Mouse (Mus musculus): ENCODE results near the gene Elmo1. TPM values are rescaled to one million over a fixed set of nuclear protein-coding genes. Genes with fewer than 3 reads are reported as not detected.

Elmo1 gene
- polyA plus RNA-seq, 1 experiment from 2014 or later, result 21.4 TPM

DNA sequence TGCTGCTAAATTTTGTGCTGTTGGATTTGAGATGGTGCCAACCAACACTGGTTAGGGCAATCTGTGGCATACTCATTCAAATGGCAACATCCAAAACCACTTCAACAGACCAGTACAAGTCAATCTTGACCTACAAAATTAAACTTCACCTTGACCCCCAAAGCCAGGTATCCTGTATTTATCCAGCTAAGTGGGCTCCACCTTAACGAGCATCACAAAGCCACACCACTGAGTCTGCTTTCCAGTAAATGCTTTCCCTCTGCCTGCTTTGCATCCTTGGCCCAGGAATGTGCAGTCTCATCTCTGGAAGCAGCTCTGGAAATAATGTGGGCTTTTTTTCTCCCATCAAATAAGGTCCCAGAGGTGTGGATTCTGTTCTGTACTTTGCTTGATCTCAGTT, 349.1 kb downstream of the Elmo1 start:
- Histone ChIP-seq H3K36me3 (ENCODE audit: control insufficient read depth, insufficient read depth, low read length) (no peaks in the 10 kb centered on the region), H3K4me3 (ENCODE audit: low read depth, low read length) (no peak overlapping the region), H3K9ac (ENCODE audit: low read depth, low read length) (no peak overlapping the region), H3K27me3 (replicated peaks; ENCODE audit: control insufficient read depth, insufficient read depth, low read length) (no peaks in the 10 kb centered on the region), H3K4me2 (ENCODE audit: low read depth, low read length) (no peak overlapping the region), H3K9me3 (ENCODE audit: control insufficient read depth, low read length) (no peaks in the 10 kb centered on the region), H3K4me1 (ENCODE audit: control insufficient read depth, insufficient read depth, low read length) (no peaks in the 10 kb centered on the region), H3K27ac (replicated peaks; ENCODE audit: low read depth, low read length) (no peak overlapping the region)
- ATAC-seq (ENCODE audit: low read depth), result no peak
- 86% methylated on average over 1 of the region's 1 CpGs for WGBS
- DNase-seq (ENCODE audit: low spot score), result no peak

GRCm38 (mm10) chr13:20450831-20451353, 360.5 kb downstream of the Elmo1 start:
- no peaks in the 10 kb centered on the region for H3K36me3 ChIP-seq (ENCODE audit: control insufficient read depth, insufficient read depth, low read length)
- 83% methylated on average over 7 of the region's 7 CpGs for WGBS
- H3K4me3 ChIP-seq (ENCODE audit: low read depth, low read length), result no peak overlapping the region
- DNase-seq (ENCODE audit: low spot score) (no peak), ATAC-seq (ENCODE audit: low read depth) (no peak)
- no peaks in the 10 kb centered on the region for H3K9me3 ChIP-seq (ENCODE audit: control insufficient read depth, low read length)
- no peaks in the 10 kb centered on the region for H3K4me1 ChIP-seq (ENCODE audit: control insufficient read depth, insufficient read depth, low read length)
- H3K9ac ChIP-seq (ENCODE audit: low read depth, low read length), result no peak overlapping the region
- no peaks in the 10 kb centered on the region for H3K27me3 ChIP-seq (replicated peaks; ENCODE audit: control insufficient read depth, insufficient read depth, low read length)
- H3K4me2 ChIP-seq (ENCODE audit: low read depth, low read length), result no peak overlapping the region
- H3K27ac ChIP-seq (replicated peaks; ENCODE audit: low read depth, low read length), result no peak overlapping the region

DNA sequence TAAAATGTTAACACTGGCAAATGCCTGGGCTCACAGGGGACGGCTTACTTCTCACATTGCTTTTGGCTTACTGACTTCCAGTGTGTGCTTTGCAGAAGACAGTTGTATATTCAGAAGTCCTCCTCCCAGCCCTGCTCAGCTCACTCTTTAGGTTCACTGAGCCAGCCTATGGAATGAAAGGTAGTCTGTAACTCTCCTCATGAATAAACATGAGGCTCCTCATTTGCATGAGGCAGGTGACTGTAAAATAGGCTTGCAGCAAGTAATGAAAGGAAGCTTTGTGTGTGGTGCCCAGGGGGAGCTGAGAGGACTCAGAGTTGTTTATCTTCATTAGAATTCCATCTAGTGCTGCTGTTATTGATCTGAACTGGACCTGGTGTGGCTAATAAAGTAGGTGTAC, 364.0 kb downstream of the Elmo1 start:
- Histone ChIP-seq H3K4me3 (ENCODE audit: low read depth, low read length) (no peak overlapping the region), H3K9ac (ENCODE audit: low read depth, low read length) (no peak overlapping the region), H3K4me2 (ENCODE audit: low read depth, low read length) (no peak overlapping the region), H3K36me3 (ENCODE audit: control insufficient read depth, insufficient read depth, low read length) (no peaks in the 10 kb centered on the region), H3K4me1 (ENCODE audit: control insufficient read depth, insufficient read depth, low read length) (no peaks in the 10 kb centered on the region), H3K9me3 (ENCODE audit: control insufficient read depth, low read length) (no peaks in the 10 kb centered on the region), H3K27me3 (replicated peaks; ENCODE audit: control insufficient read depth, insufficient read depth, low read length) (no peaks in the 10 kb centered on the region), H3K27ac (replicated peaks; ENCODE audit: low read depth, low read length) (no peak overlapping the region)
- ATAC-seq (ENCODE audit: low read depth) (no peak), DNase-seq (ENCODE audit: low spot score) (no peak)
- WGBS, result 71% methylated on average over 1 of the region's 1 CpGs

DNA sequence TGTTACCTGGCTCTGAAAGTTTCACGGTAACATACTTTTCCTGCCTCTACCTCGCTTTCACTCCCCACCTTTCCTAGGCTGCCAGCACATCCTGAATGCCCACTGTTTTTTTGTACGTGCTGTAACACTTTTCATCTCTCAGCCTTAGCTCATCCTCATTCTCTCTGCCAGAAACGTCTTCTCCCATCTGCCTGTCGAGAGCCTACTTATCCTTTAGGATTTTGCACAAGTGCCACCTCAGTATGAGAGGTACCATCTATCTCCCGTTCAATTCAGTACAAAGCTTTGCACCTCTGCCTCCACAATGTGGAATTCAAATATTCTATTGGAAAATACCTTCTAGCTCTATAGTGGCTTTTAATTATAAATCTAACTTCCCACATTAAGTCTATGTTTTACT, 369.7 kb downstream of the Elmo1 start:
- Histone ChIP-seq H3K36me3 (ENCODE audit: control insufficient read depth, insufficient read depth, low read length) (no peaks in the 10 kb centered on the region), H3K27me3 (replicated peaks; ENCODE audit: control insufficient read depth, insufficient read depth, low read length) (no peaks in the 10 kb centered on the region), H3K9ac (ENCODE audit: low read depth, low read length) (no peak overlapping the region), H3K9me3 (ENCODE audit: control insufficient read depth, low read length) (no peaks in the 10 kb centered on the region), H3K4me3 (ENCODE audit: low read depth, low read length) (no peak overlapping the region), H3K4me1 (ENCODE audit: control insufficient read depth, insufficient read depth, low read length) (no peaks in the 10 kb centered on the region), H3K27ac (replicated peaks; ENCODE audit: low read depth, low read length) (no peak overlapping the region), H3K4me2 (ENCODE audit: low read depth, low read length) (no peak overlapping the region)
- DNase-seq (ENCODE audit: low spot score), result no peak
- ATAC-seq (ENCODE audit: low read depth), result no peak
- WGBS, result 86% methylated on average over 6 of the region's 6 CpGs

GRCm38 (mm10) chr13:20461616-20462015, 371.2 kb downstream of the Elmo1 start:
- Histone ChIP-seq H3K4me3 (ENCODE audit: low read depth, low read length) (no peak overlapping the region), H3K27me3 (replicated peaks; ENCODE audit: control insufficient read depth, insufficient read depth, low read length) (no peaks in the 10 kb centered on the region), H3K4me1 (ENCODE audit: control insufficient read depth, insufficient read depth, low read length) (no peaks in the 10 kb centered on the region), H3K9me3 (ENCODE audit: control insufficient read depth, low read length) (no peaks in the 10 kb centered on the region), H3K4me2 (ENCODE audit: low read depth, low read length) (no peak overlapping the region), H3K36me3 (ENCODE audit: control insufficient read depth, insufficient read depth, low read length) (no peaks in the 10 kb centered on the region), H3K27ac (replicated peaks; ENCODE audit: low read depth, low read length) (no peak overlapping the region), H3K9ac (ENCODE audit: low read depth, low read length) (no peak overlapping the region)
- no peak for DNase-seq (ENCODE audit: low spot score)
- WGBS, result 81% methylated on average over 3 of the region's 3 CpGs
- ATAC-seq (ENCODE audit: low read depth), result no peak

DNA sequence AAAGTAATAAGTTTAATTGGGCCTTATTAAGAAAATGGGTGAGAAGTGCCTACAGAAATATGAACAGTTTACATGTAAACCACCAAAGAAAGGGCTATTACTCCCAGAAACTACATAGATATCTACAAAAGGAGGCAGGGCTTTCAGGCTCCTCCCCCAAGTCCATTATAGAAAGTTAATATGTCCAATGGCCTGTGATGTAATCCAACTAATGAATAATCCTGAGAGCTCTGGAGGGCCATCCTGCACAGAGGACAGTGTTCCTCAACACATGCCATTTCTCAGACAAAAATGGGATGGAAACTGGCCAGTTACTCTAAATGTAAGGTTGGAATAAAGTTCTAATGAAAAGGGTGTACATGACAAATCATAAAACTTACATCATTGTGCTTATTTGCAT, 373.8 kb downstream of the Elmo1 start:
- no peaks in the 10 kb centered on the region for H3K27me3 ChIP-seq (replicated peaks; ENCODE audit: control insufficient read depth, insufficient read depth, low read length)
- no peak for DNase-seq (ENCODE audit: low spot score)
- no peak overlapping the region for H3K9ac ChIP-seq (ENCODE audit: low read depth, low read length)
- H3K27ac ChIP-seq (replicated peaks; ENCODE audit: low read depth, low read length), result no peak overlapping the region
- no peaks in the 10 kb centered on the region for H3K36me3 ChIP-seq (ENCODE audit: control insufficient read depth, insufficient read depth, low read length)
- no peak overlapping the region for H3K4me3 ChIP-seq (ENCODE audit: low read depth, low read length)
- H3K9me3 ChIP-seq (ENCODE audit: control insufficient read depth, low read length), result no peaks in the 10 kb centered on the region
- no peak for ATAC-seq (ENCODE audit: low read depth)
- no peak overlapping the region for H3K4me2 ChIP-seq (ENCODE audit: low read depth, low read length)
- no peaks in the 10 kb centered on the region for H3K4me1 ChIP-seq (ENCODE audit: control insufficient read depth, insufficient read depth, low read length)

DNA sequence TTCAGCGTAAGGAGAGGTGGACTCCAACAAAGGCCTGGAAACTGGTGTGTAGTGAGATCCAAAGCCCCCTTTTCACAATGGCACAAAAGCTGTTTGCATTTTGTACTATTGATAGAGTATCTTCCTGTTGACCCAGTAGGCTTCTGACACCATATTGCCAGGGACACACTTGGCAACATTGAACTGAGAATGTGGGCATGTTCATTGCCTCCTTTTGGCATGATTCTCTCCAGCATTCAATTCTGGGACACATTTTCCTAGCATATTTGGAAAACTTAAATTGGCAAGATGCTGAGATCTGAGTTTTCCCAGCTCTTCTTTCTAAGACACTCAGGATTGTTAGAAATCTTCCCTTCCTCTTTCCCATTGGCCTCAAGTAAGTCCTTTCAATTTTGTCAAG, 377.0 kb downstream of the Elmo1 start:
- Histone ChIP-seq H3K27ac (replicated peaks; ENCODE audit: low read depth, low read length) (no peak overlapping the region), H3K9ac (ENCODE audit: low read depth, low read length) (no peak overlapping the region), H3K4me3 (ENCODE audit: low read depth, low read length) (no peak overlapping the region), H3K27me3 (replicated peaks; ENCODE audit: control insufficient read depth, insufficient read depth, low read length) (no peaks in the 10 kb centered on the region), H3K9me3 (ENCODE audit: control insufficient read depth, low read length) (no peaks in the 10 kb centered on the region), H3K4me2 (ENCODE audit: low read depth, low read length) (no peak overlapping the region), H3K36me3 (ENCODE audit: control insufficient read depth, insufficient read depth, low read length) (no peaks in the 10 kb centered on the region), H3K4me1 (ENCODE audit: control insufficient read depth, insufficient read depth, low read length) (no peaks in the 10 kb centered on the region)
- 100% methylated on average over 1 of the region's 1 CpGs for WGBS
- DNase-seq (ENCODE audit: low spot score) (no peak), ATAC-seq (ENCODE audit: low read depth) (no peak)

DNA sequence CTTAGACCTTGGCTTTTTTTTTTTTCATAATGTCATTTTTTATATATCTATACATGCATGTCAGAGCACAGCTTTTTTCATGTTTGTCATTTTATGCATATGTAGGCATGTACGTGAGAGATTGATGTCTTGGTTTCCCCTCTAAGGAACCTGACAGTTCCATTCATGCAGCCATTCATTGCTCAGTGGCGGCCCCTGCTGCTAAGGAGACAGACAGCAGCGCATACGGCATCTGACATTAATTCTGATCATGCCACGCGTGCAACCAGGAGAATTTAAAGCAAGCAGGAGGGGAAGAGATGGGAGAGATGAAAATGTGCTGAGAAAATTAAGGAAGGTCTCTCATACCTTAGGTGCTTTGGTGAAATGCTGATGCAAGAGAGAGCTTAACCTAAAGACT, 381.3 kb downstream of the Elmo1 start:
- no peak overlapping the region for H3K27ac ChIP-seq (replicated peaks; ENCODE audit: low read depth, low read length)
- no peaks in the 10 kb centered on the region; the same call in 1 of the 2 replicates for H3K4me1 ChIP-seq (ENCODE audit: control insufficient read depth, insufficient read depth, low read length)
- WGBS, result 6% methylated on average over 6 of the region's 6 CpGs
- DNase-seq (ENCODE audit: low spot score) (peak; percentile 72), ATAC-seq (ENCODE audit: low read depth) (no peak; the same call in 1 of the 2 replicates)
- H3K9ac ChIP-seq (ENCODE audit: low read depth, low read length), result no peak overlapping the region
- H3K9me3 ChIP-seq (ENCODE audit: control insufficient read depth, low read length), result no peaks in the 10 kb centered on the region
- no peaks in the 10 kb centered on the region for H3K27me3 ChIP-seq (replicated peaks; ENCODE audit: control insufficient read depth, insufficient read depth, low read length)
- no peaks in the 10 kb centered on the region for H3K36me3 ChIP-seq (ENCODE audit: control insufficient read depth, insufficient read depth, low read length)
- H3K4me3 ChIP-seq (ENCODE audit: low read depth, low read length), result no peak overlapping the region
- H3K4me2 ChIP-seq (ENCODE audit: low read depth, low read length), result peak overlapping the region; percentile 4; the same call in 1 of the 2 replicates

- H3K4me2 ChIP-seq (ENCODE audit: low read depth, low read length), result peak overlapping the region; percentile 4; the same call in 1 of the 2 replicates
These were observed 382.0 kb downstream of the Elmo1 start for GRCm38 (mm10) chr13:20472301-20472831.

More at GRCm38 (mm10) chr13:20472301-20472831, 382.0 kb downstream of the Elmo1 start:
- Histone ChIP-seq H3K36me3 (ENCODE audit: control insufficient read depth, insufficient read depth, low read length) (no peaks in the 10 kb centered on the region), H3K4me3 (ENCODE audit: low read depth, low read length) (no peak overlapping the region), H3K27me3 (replicated peaks; ENCODE audit: control insufficient read depth, insufficient read depth, low read length) (no peaks in the 10 kb centered on the region), H3K4me1 (ENCODE audit: control insufficient read depth, insufficient read depth, low read length) (no peaks in the 10 kb centered on the region; the same call in 1 of the 2 replicates), H3K27ac (replicated peaks; ENCODE audit: low read depth, low read length) (no peak overlapping the region), H3K9ac (ENCODE audit: low read depth, low read length) (no peak overlapping the region), H3K9me3 (ENCODE audit: control insufficient read depth, low read length) (no peaks in the 10 kb centered on the region)
- 48% methylated on average over 10 of the region's 10 CpGs for WGBS
- peak; percentile 31; the same call in 1 of the 2 replicates for ATAC-seq (ENCODE audit: low read depth)
- peak; percentile 45 for DNase-seq (ENCODE audit: low spot score)

Data from embryonic facial prominence, embryonic 14.5 days (tissue).